Mouse (Mus musculus) embryonic facial prominence, embryonic 12.5 days (tissue): ENCODE results near the gene Bcr. TPM values are rescaled to one million over a fixed set of nuclear protein-coding genes. Genes with fewer than 3 reads are reported as not detected.

Experiments
- ATAC-seq: fragments of 200-750 bp; cut with Nextera tagmentation; 2 replicates; pipeline ENCODE4 v1.8.0; 2017; ENCODE audit not compliant: insufficient number of reproducible peaks, insufficient read depth, low FRiP score, low TSS enrichment
- H3K27ac ChIP-seq: fragments of 300-500 bp; sonication (generic); 2 replicates; pipeline ENCODE4 v1.5.1; 2016; ENCODE audit warnings: mild to moderate bottlenecking
- H3K27me3 ChIP-seq: fragments of 300-500 bp; sonication (generic); 2 replicates; pipeline ENCODE4 v1.6.1; 2016; ENCODE audit warnings: mild to moderate bottlenecking, moderate library complexity
- H3K36me3 ChIP-seq: fragments of 300-500 bp; sonication (generic); 2 replicates; pipeline ENCODE4 v1.6.1; 2016; ENCODE audit warnings: mild to moderate bottlenecking
- H3K4me1 ChIP-seq: fragments of 300-500 bp; sonication (generic); 2 replicates; pipeline ENCODE4 v1.6.1; 2016
- H3K4me2 ChIP-seq: fragments of 300-500 bp; sonication (generic); replicated peaks from 2 replicates; pipeline ENCODE4 v1.6.1; 2016; ENCODE audit warnings: mild to moderate bottlenecking, moderate library complexity
- H3K4me3 ChIP-seq: fragments of 300-500 bp; sonication (generic); 2 replicates; pipeline ENCODE4 v1.5.1; 2016; ENCODE audit warnings: mild to moderate bottlenecking
- H3K9ac ChIP-seq: fragments of 300-500 bp; sonication (generic); 2 replicates; pipeline ENCODE4 v1.6.1; 2016; ENCODE audit warnings: mild to moderate bottlenecking, moderate library complexity
- H3K9me3 ChIP-seq: fragments of 300-500 bp; sonication (generic); 2 replicates; pipeline ENCODE4 v1.6.1; 2016; ENCODE audit warnings: mild to moderate bottlenecking, moderate library complexity
- WGBS: fragments of 180-500 bp; shearing (Covaris S2); methylation state at CpG from one replicate; pipeline ENCODE4 v1.1.7; 2016; 5-methylcytosine and 5-hydroxymethylcytosine counted together
- polyA plus RNA-seq: library from polyadenylated mRNA; unstranded; fragments of >200 nt; fragmentation: Nextera tagmentation; extraction: Ambion mirVana; gene quantifications from 2 replicates; pipeline ENCODE4 v1.2.1, GENCODE M21; 2016

Bcr gene
- polyA plus RNA-seq, 1 experiment from 2014 or later = 9.0 TPM

DNA sequence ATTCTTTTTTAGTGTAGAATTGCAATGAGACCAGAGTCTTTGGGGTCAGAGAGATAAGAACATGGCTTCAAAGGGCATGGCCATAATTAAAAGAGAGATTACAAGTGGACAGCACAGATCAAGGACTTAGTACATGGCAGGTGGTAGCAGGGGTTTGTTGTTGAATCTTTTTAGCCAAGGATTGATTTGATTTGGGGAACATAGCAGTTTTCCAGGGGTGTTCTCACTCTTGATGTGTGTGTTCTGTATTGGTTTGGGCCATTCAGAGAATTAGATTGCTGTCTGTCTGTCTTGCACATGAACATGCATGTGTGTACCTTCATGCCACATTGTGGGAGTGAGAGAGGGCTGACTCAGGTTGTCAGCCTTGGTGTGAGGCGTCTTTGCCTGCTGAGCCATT, 171.5 kb downstream of the Bcr start:
- no peak for ATAC-seq
- Histone ChIP-seq H3K4me3 (no peak overlapping the region), H3K27ac (no peak overlapping the region), H3K4me2 (no peak overlapping the region), H3K9me3 (no peaks in the 10 kb centered on the region), H3K9ac (no peak overlapping the region), H3K4me1 (no peaks in the 10 kb centered on the region), H3K27me3 (no peaks in the 10 kb centered on the region), H3K36me3 (peaks cover 32% of the 10 kb centered on the region; the same call in 1 of the 2 replicates)
- 88% methylated on average over 1 of the region's 1 CpGs for WGBS

DNA sequence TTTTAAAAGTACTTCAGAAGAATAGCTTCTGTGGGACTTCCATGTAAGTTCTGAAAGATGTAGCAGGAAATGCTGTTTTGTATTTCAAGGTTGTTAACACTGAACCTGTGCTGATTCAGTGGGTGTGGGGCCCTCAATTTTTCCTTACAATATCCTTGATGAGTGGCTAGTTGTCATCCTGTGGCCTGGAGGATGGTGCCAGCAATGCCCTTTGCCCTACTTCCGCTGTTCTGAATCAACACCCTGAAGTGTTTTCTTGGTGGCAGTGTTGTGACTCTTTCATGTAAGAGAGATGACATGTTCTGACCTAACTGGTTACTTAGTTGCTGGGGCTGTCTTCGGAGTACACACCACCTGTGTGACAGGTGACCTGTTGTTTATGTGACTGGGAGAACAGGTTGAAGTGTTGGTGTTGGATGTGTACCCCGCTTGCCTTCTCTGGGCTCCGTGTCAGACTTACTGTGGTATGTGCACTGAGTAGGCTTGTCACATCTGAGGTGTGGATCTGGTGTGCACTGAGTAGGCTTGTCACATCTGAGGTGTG, 172.3 kb downstream of the Bcr start:
- 95% methylated on average over 4 of the region's 4 CpGs for WGBS

DNA sequence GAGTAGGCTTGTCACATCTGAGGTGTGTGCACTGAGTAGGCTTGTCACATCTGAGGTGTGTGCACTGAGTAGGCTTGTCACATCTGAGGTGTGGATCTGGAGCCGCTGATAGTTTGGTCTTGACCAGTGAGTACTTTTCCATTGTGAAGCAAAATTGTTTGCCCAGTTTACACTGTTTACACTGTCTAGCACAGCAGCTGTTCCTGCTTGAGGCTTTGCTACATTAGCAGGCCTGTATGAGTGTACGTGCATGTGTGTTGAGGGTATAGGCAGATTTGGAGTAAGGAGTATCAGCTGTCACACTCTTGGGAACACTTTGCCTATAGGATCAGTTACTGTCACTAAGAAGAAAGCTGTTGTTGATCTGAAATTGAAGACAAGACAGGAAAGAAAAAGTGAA, 173.1 kb downstream of the Bcr start:
- Histone ChIP-seq H3K9me3 (no peaks in the 10 kb centered on the region), H3K9ac (no peak overlapping the region), H3K4me1 (no peaks in the 10 kb centered on the region), H3K27ac (no peak overlapping the region), H3K36me3 (peaks cover 36% of the 10 kb centered on the region), H3K4me2 (no peak overlapping the region), H3K27me3 (no peaks in the 10 kb centered on the region), H3K4me3 (no peak overlapping the region)
- ATAC-seq = 0 out of 2 replicates have a peak, but pooled peaks have one; percentile 72
- 67% methylated on average over 2 of the region's 2 CpGs for WGBS

More for the DNA sequence above, 172.3 kb downstream of the Bcr start:
- H3K27ac ChIP-seq = no peak overlapping the region
- no peaks in the 10 kb centered on the region for H3K4me1 ChIP-seq
- H3K9me3 ChIP-seq = no peaks in the 10 kb centered on the region
- no peak overlapping the region for H3K9ac ChIP-seq
- no peak for ATAC-seq
- no peak overlapping the region for H3K4me2 ChIP-seq
- no peak overlapping the region for H3K4me3 ChIP-seq
- H3K27me3 ChIP-seq = no peaks in the 10 kb centered on the region
- H3K36me3 ChIP-seq = peaks cover 32% of the 10 kb centered on the region; the same call in 1 of the 2 replicates

Other genes with a start within 250 kb of the Bcr start
- 5.2 and 6.0 TPM in 2 replicates for gene Gnaz, start 93.4 kb upstream of the Bcr start, polyA plus RNA-seq
- not detected in 2 replicates for gene Rsph14, start 28.0 kb upstream of the Bcr start, polyA plus RNA-seq
- gene Rab36, start 23.5 kb upstream of the Bcr start, polyA plus RNA-seq = 13.2 and 15.3 TPM in 2 replicates
- 49.9 and 52.3 TPM in 2 replicates for gene Specc1l, start 151.5 kb downstream of the Bcr start, polyA plus RNA-seq